Mouse (Mus musculus) limb, embryonic 12.5 days (tissue): Measurements from ENCODE around the gene Chit1. TPM values are rescaled to one million over a fixed set of nuclear protein-coding genes. Genes with fewer than 3 reads are reported as not detected.

Source experiments
- ATAC-seq: fragments of 200-750 bp; cut with Nextera tagmentation; 2 replicates; pipeline ENCODE4 v1.8.0; 2017; ENCODE audit warnings: low read depth, moderate TSS enrichment; ENCODE audit not compliant: insufficient number of reproducible peaks, insufficient read depth, low FRiP score, low TSS enrichment
- H3K27ac ChIP-seq: fragments of 300-500 bp; sonication (generic); 2 replicates; pipeline ENCODE4 v1.5.1; 2016; ENCODE audit warnings: mild to moderate bottlenecking, moderate library complexity
- H3K27me3 ChIP-seq: fragments of 300-500 bp; sonication (generic); 2 replicates; pipeline ENCODE4 v1.6.1; 2016; ENCODE audit warnings: mild to moderate bottlenecking, moderate library complexity
- H3K36me3 ChIP-seq: fragments of 300-500 bp; sonication (generic); 2 replicates; pipeline ENCODE4 v1.6.1; 2016; ENCODE audit warnings: mild to moderate bottlenecking, moderate library complexity
- H3K4me1 ChIP-seq: fragments of 300-500 bp; sonication (generic); replicated peaks from 2 replicates; pipeline ENCODE4 v1.6.1; 2016
- H3K4me2 ChIP-seq: fragments of 300-500 bp; sonication (generic); 2 replicates; pipeline ENCODE4 v1.6.1; 2016; ENCODE audit warnings: mild to moderate bottlenecking, moderate library complexity
- H3K4me3 ChIP-seq: fragments of 300-500 bp; sonication (generic); replicated peaks from 2 replicates; pipeline ENCODE4 v1.5.1; 2016; ENCODE audit warnings: mild to moderate bottlenecking
- H3K9ac ChIP-seq: fragments of 300-500 bp; sonication (generic); replicated peaks from 2 replicates; pipeline ENCODE4 v1.6.1; 2016; ENCODE audit warnings: mild to moderate bottlenecking, moderate library complexity
- H3K9me3 ChIP-seq: fragments of 300-500 bp; sonication (generic); 2 replicates; pipeline ENCODE4 v1.6.1; 2016; ENCODE audit warnings: mild to moderate bottlenecking, moderate library complexity
- WGBS: fragments of 180-500 bp; shearing (Covaris S2); methylation state at CpG from one replicate; pipeline ENCODE4 v1.1.7; 2016; 5-methylcytosine and 5-hydroxymethylcytosine counted together
- polyA plus RNA-seq: library from polyadenylated mRNA; unstranded; fragments of >200 nt; fragmentation: Nextera tagmentation; extraction: Ambion mirVana; gene quantifications from 2 replicates; pipeline ENCODE4 v1.2.1, GENCODE M21; 2016

Chit1 gene
- polyA plus RNA-seq, 1 experiment from 2014 or later, result not detected

GRCm38 (mm10) chr1:134114018-134114417 lies 3.0 kb downstream of the Chit1 start:
- Histone ChIP-seq H3K9ac (no peak overlapping the region), H3K4me3 (no peak overlapping the region), H3K4me2 (no peak overlapping the region), H3K36me3 (no peaks in the 10 kb centered on the region), H3K9me3 (no peaks in the 10 kb centered on the region), H3K27ac (no peak overlapping the region), H3K27me3 (no peaks in the 10 kb centered on the region), H3K4me1 (peaks cover 5% of the 10 kb centered on the region; the same call in 1 of the 2 replicates)
- WGBS, result 76% methylated on average over 7 of the region's 7 CpGs
- no peak for ATAC-seq

GRCm38 (mm10) chr1:134114730-134115129 lies 3.7 kb downstream of the Chit1 start:
- Histone ChIP-seq H3K4me2 (no peak overlapping the region), H3K9me3 (peaks cover 5% of the 10 kb centered on the region; the same call in 1 of the 2 replicates), H3K4me1 (peaks cover 5% of the 10 kb centered on the region; the same call in 1 of the 2 replicates), H3K9ac (no peak overlapping the region), H3K36me3 (no peaks in the 10 kb centered on the region), H3K27ac (no peak overlapping the region), H3K27me3 (no peaks in the 10 kb centered on the region), H3K4me3 (no peak overlapping the region)
- no peak for ATAC-seq
- 74% methylated on average over 13 of the region's 13 CpGs for WGBS

GRCm38 (mm10) chr1:134115424-134115823 lies 4.4 kb downstream of the Chit1 start:
- no peak overlapping the region for H3K4me3 ChIP-seq
- no peaks in the 10 kb centered on the region for H3K36me3 ChIP-seq
- H3K9ac ChIP-seq, result no peak overlapping the region
- H3K4me1 ChIP-seq, result peaks cover 5% of the 10 kb centered on the region; the same call in 1 of the 2 replicates
- 54% methylated on average over 8 of the region's 8 CpGs for WGBS
- H3K27me3 ChIP-seq, result no peaks in the 10 kb centered on the region
- no peak overlapping the region for H3K27ac ChIP-seq
- H3K4me2 ChIP-seq, result no peak overlapping the region
- no peak for ATAC-seq
- peaks cover 5% of the 10 kb centered on the region; the same call in 1 of the 2 replicates for H3K9me3 ChIP-seq

- 89% methylated on average over 5 of the region's 5 CpGs for WGBS
- peaks cover 5% of the 10 kb centered on the region; the same call in 1 of the 2 replicates for H3K9me3 ChIP-seq
- no peak for ATAC-seq
- no peaks in the 10 kb centered on the region for H3K27me3 ChIP-seq
- no peaks in the 10 kb centered on the region for H3K36me3 ChIP-seq
- H3K9ac ChIP-seq, result no peak overlapping the region
- no peak overlapping the region for H3K27ac ChIP-seq
- no peak overlapping the region for H3K4me2 ChIP-seq
- H3K4me3 ChIP-seq, result no peak overlapping the region
- H3K4me1 ChIP-seq, result peaks cover 5% of the 10 kb centered on the region; the same call in 1 of the 2 replicates
Measured at GRCm38 (mm10) chr1:134117110-134117509, 6.1 kb downstream of the Chit1 start.

- H3K27ac ChIP-seq, result no peak overlapping the region
- peak; percentile 68; the same call in 1 of the 2 replicates for ATAC-seq
- no peaks in the 10 kb centered on the region for H3K27me3 ChIP-seq
- no peak overlapping the region for H3K4me2 ChIP-seq
- no peak overlapping the region for H3K9ac ChIP-seq
- H3K36me3 ChIP-seq, result no peaks in the 10 kb centered on the region
- 3% methylated on average over 5 of the region's 5 CpGs for WGBS
- peaks cover 5% of the 10 kb centered on the region; the same call in 1 of the 2 replicates for H3K9me3 ChIP-seq
- H3K4me3 ChIP-seq, result no peak overlapping the region
- H3K4me1 ChIP-seq, result peaks cover 5% of the 10 kb centered on the region; the same call in 1 of the 2 replicates
Measured at GRCm38 (mm10) chr1:134120179-134120578, 9.1 kb downstream of the Chit1 start.

DNA sequence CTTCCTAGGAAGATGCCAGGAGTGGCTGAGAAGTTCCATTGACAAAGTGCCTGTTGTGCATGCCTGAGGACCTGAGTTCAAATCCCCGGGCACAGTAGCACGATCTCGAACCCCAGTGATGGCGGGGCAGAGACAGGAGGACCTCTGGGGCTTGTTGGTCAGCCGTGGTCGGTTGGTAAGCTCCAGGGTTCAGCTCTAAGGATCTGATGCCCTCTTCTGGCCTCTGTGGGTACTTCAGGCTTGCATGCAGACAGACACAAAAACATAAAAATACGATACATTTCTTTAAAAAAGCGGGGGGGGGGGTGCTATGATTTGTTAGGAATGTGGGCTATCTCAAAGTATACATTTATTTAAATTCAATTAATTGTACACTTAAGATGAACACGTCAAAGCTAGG lies 11.2 kb downstream of the Chit1 start:
- H3K27ac ChIP-seq, result no peak overlapping the region
- no peak overlapping the region for H3K4me2 ChIP-seq
- 60% methylated on average over 9 of the region's 9 CpGs for WGBS
- H3K9me3 ChIP-seq, result peaks cover 5% of the 10 kb centered on the region; the same call in 1 of the 2 replicates
- no peaks in the 10 kb centered on the region for H3K27me3 ChIP-seq
- no peak overlapping the region for H3K9ac ChIP-seq
- H3K4me3 ChIP-seq, result no peak overlapping the region
- no peak for ATAC-seq
- no peaks in the 10 kb centered on the region for H3K36me3 ChIP-seq
- H3K4me1 ChIP-seq, result no peaks in the 10 kb centered on the region

- ATAC-seq, result no peak
- H3K27ac ChIP-seq, result no peak overlapping the region
- no peaks in the 10 kb centered on the region for H3K36me3 ChIP-seq
- no peak overlapping the region for H3K9ac ChIP-seq
- H3K4me3 ChIP-seq, result no peak overlapping the region
- no peaks in the 10 kb centered on the region for H3K4me1 ChIP-seq
- WGBS, result 61% methylated on average over 11 of the region's 11 CpGs
- H3K27me3 ChIP-seq, result no peaks in the 10 kb centered on the region
- no peaks in the 10 kb centered on the region for H3K9me3 ChIP-seq
- H3K4me2 ChIP-seq, result no peak overlapping the region
Measured at GRCm38 (mm10) chr1:134133316-134133715, 22.3 kb downstream of the Chit1 start.

DNA sequence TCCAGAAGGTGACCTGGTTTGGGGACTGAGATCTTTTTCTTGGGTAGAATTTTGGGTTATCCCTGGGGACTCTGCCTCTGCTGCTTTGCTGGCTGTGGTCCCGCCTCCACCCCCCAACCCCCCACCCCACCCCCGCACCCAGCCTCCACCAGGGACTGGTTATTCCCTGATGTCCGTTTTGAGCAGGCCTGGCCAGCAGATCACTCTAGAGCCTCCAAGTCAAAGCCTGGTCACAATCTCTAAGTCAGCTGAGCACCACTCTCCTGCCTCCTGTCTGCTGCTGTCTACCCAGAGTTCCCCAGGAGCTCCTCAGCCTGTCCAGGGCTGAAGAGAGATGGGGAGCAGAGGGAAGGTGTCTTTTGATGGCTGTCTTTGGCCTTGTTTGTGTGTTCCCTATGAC lies 25.3 kb downstream of the Chit1 start:
- Histone ChIP-seq H3K36me3 (no peaks in the 10 kb centered on the region), H3K27me3 (no peaks in the 10 kb centered on the region), H3K9ac (no peak overlapping the region), H3K4me3 (no peak overlapping the region), H3K9me3 (no peaks in the 10 kb centered on the region), H3K27ac (no peak overlapping the region), H3K4me1 (no peaks in the 10 kb centered on the region), H3K4me2 (no peak overlapping the region)
- no peak for ATAC-seq
- WGBS, result 55% methylated on average over 3 of the region's 3 CpGs

DNA sequence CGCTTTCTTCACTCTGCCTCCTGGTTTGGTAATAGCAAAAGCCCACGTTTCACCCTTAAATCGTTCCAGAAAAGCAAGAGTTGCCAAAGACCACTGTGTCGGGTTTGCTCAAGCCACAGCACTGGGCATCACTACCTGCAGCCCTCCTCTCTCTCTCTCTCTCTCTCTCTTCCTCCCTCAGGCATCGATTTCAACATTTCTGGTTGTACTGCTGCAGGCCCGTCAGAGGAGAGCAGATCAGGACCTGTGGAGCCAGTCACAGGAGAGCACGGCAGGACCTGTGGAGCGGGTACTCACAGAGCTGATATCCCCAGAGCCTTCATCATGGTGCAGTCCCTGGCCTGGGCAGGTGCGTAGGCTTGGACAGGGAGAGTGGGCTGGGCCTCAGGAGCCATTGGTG lies 27.4 kb downstream of the Chit1 start:
- H3K36me3 ChIP-seq, result no peaks in the 10 kb centered on the region
- no peak overlapping the region for H3K4me2 ChIP-seq
- no peak overlapping the region for H3K9ac ChIP-seq
- no peak for ATAC-seq
- H3K4me1 ChIP-seq, result no peaks in the 10 kb centered on the region
- WGBS, result 82% methylated on average over 9 of the region's 9 CpGs
- H3K27ac ChIP-seq, result no peak overlapping the region
- no peaks in the 10 kb centered on the region for H3K27me3 ChIP-seq
- H3K9me3 ChIP-seq, result no peaks in the 10 kb centered on the region
- H3K4me3 ChIP-seq, result no peak overlapping the region

DNA sequence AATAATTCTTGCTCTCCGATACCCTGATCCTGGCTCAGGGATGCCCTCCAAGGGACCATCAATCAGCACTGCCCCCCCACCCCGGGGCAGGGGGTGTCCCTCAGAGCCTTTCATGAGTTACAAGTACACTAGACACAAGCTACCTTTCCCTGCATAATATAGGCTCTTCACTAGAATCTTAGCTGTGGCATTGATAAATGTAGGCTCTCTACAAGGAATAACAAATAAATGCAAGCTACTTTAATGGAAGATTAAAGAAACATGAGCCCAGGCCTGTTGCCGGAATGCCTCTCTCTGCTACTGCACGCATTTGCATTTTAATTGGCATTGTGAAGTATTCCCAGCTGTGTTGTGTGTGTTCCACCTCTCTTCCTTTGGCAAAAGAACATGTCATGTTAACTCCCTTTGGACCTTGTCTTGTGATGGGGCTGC lies 31.3 kb downstream of the Chit1 start:
- no peak overlapping the region for H3K9ac ChIP-seq
- no peak overlapping the region for H3K27ac ChIP-seq
- WGBS, result 70% methylated on average over 4 of the region's 4 CpGs
- ATAC-seq, result no peak
- H3K27me3 ChIP-seq, result no peaks in the 10 kb centered on the region
- no peaks in the 10 kb centered on the region for H3K36me3 ChIP-seq
- no peaks in the 10 kb centered on the region for H3K9me3 ChIP-seq
- H3K4me2 ChIP-seq, result no peak overlapping the region
- no peak overlapping the region for H3K4me3 ChIP-seq
- no peaks in the 10 kb centered on the region for H3K4me1 ChIP-seq

- ATAC-seq, result no peak
- Histone ChIP-seq H3K36me3 (no peaks in the 10 kb centered on the region), H3K9ac (no peak overlapping the region), H3K27ac (no peak overlapping the region), H3K4me2 (no peak overlapping the region), H3K9me3 (no peaks in the 10 kb centered on the region), H3K4me1 (0 out of 2 replicates have a peak, but pooled peaks cover 2% of the 10 kb centered on the region), H3K27me3 (no peaks in the 10 kb centered on the region; the same call in 1 of the 2 replicates), H3K4me3 (no peak overlapping the region)
- WGBS, result 82% methylated on average over 8 of the region's 8 CpGs
Measured at GRCm38 (mm10) chr1:134146066-134146465, 35.0 kb downstream of the Chit1 start.

DNA sequence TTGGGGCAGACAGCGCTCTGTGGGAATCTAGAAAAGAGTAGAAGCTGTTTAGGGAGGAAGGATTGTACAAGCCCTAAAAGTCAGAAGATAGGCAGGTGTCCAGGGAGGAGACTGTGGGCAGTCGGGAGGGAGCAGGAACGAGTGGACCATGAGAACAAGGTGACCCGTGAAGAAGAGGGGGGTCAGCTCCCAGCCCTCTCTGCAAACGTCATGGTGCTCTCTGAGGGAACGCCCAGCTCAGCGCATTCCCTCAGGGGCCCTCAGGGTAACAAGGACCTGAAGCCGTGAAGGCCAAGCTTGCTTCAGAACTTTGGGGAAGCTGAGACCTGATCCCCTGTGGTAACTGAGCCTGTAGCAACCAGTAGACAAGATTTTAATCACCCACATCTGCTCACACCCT lies 39.0 kb downstream of the Chit1 start:
- H3K4me3 ChIP-seq, result no peak overlapping the region
- H3K9me3 ChIP-seq, result no peaks in the 10 kb centered on the region
- no peaks in the 10 kb centered on the region for H3K36me3 ChIP-seq
- WGBS, result 68% methylated on average over 8 of the region's 8 CpGs
- peaks cover 4% of the 10 kb centered on the region; the same call in 1 of the 2 replicates for H3K27me3 ChIP-seq
- H3K4me2 ChIP-seq, result no peak overlapping the region
- no peak for ATAC-seq
- no peak overlapping the region for H3K9ac ChIP-seq
- no peak overlapping the region for H3K27ac ChIP-seq
- 0 out of 2 replicates have a peak, but pooled peaks cover 2% of the 10 kb centered on the region for H3K4me1 ChIP-seq
